Mouse (Mus musculus): ENCODE measurements around the gene Sbk3.

GRCm38 (mm10) chr7:4947855-4948254, 23.1 kb downstream of the Sbk3 start:
- TF ChIP-seq CTCF (IDR thresholded peaks at IDR 0.05; ENCODE audit: extremely low read depth, insufficient read depth, insufficient read length, insufficient replicate concordance) (no peak), POLR2A (IDR thresholded peaks at IDR 0.05; ENCODE audit: low read depth, low read length) (no peak)

Data from spleen, adult 2 months (tissue).